Mouse (Mus musculus) layer of hippocampus, adult 11-12 months (tissue): Measurements from ENCODE around the gene Sh3kbp1.
A peak's percentile ranks its signal among the peaks of the same experiment; 100 is the strongest.

Source experiments
- DNase-seq: peaks from one replicate; pipeline ENCODE4 v3.0.0; 2022; ENCODE audit warnings: low spot score

The Sh3kbp1 gene

GRCm38 (mm10) chrX:159744620-159745019 lies 117.5 kb downstream of the Sh3kbp1 start:
- DNase-seq, result no peak

GRCm38 (mm10) chrX:159751834-159752233 lies 124.8 kb downstream of the Sh3kbp1 start:
- peak; percentile 30 for DNase-seq

GRCm38 (mm10) chrX:159756261-159756660 lies 129.2 kb downstream of the Sh3kbp1 start:
- DNase-seq, result no peak

GRCm38 (mm10) chrX:159756901-159757821 lies 130.1 kb downstream of the Sh3kbp1 start:
- no peak for DNase-seq

GRCm38 (mm10) chrX:159757854-159758540 lies 130.9 kb downstream of the Sh3kbp1 start:
- DNase-seq, result no peak

- DNase-seq, result no peak
Observed at GRCm38 (mm10) chrX:159763801-159764200, 136.7 kb downstream of the Sh3kbp1 start.

DNA sequence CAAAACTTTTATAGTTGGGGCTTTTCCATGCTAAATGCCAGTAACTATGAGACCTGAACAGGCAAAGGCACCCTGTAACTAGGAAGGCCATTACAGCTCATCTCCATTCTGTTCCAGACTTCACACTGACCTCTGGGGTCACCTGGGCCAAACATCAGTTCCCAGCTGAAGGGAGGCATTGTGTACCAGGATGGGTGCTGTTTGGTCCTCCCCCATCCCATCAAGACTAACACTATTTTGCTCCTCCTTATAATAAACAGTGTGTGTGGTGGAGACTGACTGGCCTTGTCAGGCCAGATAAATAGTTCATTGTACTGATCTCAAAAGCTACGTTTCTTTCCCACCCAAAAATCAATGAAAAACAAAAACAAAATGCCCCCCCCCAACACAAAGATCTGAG lies 138.8 kb downstream of the Sh3kbp1 start:
- no peak for DNase-seq

DNA sequence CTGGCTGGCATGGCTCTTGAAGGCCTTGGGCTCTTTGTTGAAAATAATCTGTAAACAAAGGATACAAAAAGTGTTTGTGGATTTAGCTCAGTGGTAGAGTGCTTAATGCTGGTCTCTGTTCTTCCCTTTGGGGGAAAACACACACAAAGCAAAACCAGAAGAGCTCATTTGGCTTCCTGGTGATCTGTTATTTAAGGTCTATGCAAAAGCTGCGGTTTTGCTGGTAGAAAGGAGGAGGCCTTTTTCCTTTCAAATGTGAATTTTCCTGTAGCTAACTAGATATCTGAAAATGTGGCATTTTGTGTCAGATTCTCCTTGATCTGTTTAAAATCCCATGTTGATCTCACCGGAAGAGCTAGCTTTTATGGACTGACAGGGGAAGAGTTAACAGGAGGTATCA lies 141.9 kb downstream of the Sh3kbp1 start:
- no peak for DNase-seq

DNA sequence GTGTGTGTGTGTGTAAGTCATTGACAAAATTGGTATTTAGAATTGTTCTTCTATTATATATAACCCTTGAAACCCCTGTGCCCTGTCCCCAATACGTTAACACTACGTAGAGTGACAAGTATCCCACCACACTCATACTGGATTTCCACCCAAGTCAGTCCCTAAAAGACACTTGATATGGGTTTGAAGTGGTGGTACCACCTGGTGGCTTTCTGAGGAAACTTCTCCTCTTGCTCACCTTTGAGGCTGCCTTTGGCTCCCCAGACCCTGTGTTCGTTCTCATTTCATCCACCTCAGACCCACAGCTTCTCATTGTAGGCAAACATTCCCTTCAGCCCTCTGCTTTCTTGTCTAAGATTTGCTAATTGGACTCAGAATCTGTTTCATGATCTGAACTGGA lies 142.7 kb downstream of the Sh3kbp1 start:
- no peak for DNase-seq

DNA sequence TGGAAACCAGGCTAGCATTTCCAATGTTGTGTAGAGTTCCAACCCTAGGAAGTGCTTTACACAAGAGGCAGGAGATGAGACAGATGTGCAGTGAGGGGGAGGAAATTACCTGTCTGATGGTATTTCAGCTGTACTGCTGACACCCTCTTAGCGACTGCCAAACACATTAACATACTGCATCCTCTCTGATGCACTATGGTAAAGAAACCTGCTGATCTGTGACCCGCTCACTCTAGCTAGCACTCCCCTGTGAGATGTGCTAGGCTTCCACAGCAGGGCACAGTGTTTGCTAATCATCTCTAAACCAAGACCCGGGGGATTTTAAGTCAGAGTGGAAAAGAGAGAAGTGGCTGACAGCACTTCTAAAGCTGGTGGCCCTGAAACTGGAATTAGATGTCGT lies 145.1 kb downstream of the Sh3kbp1 start:
- no peak for DNase-seq

DNA sequence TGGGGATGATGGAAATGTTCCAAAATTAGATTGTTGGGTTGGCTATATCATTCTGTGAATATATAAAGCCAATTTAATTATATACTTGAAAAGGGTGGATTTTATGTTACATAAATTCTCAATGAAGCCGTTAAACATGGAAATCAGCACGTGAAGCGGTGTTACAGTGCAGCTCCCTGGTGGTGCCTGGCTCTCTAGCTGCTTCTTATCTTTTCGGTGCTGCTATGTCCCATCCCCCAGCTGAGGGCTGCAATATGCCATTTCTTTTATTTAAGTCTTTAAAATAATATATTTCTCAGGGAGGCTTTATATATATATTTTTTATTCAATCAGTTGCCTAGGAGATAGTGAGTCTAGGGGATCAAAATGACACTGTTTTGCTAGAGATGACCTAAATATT lies 148.0 kb downstream of the Sh3kbp1 start:
- DNase-seq, result no peak

- no peak for DNase-seq
Observed at GRCm38 (mm10) chrX:159778787-159779186, 151.7 kb downstream of the Sh3kbp1 start.

- no peak for DNase-seq
Observed at GRCm38 (mm10) chrX:159790516-159790915, 163.4 kb downstream of the Sh3kbp1 start.

- no peak for DNase-seq
Observed at GRCm38 (mm10) chrX:159795603-159796002, 168.5 kb downstream of the Sh3kbp1 start.

GRCm38 (mm10) chrX:159804371-159804770 lies 177.3 kb downstream of the Sh3kbp1 start:
- DNase-seq, result no peak

GRCm38 (mm10) chrX:159809510-159809909 lies 182.4 kb downstream of the Sh3kbp1 start:
- DNase-seq, result no peak

GRCm38 (mm10) chrX:159810469-159810868 lies 183.4 kb downstream of the Sh3kbp1 start:
- DNase-seq, result no peak

GRCm38 (mm10) chrX:159817508-159817907 lies 190.4 kb downstream of the Sh3kbp1 start:
- no peak for DNase-seq

- no peak for DNase-seq
Observed at GRCm38 (mm10) chrX:159828135-159828534, 201.1 kb downstream of the Sh3kbp1 start.

GRCm38 (mm10) chrX:159829192-159829852 lies 202.2 kb downstream of the Sh3kbp1 start:
- peak; percentile 17 for DNase-seq

DNA sequence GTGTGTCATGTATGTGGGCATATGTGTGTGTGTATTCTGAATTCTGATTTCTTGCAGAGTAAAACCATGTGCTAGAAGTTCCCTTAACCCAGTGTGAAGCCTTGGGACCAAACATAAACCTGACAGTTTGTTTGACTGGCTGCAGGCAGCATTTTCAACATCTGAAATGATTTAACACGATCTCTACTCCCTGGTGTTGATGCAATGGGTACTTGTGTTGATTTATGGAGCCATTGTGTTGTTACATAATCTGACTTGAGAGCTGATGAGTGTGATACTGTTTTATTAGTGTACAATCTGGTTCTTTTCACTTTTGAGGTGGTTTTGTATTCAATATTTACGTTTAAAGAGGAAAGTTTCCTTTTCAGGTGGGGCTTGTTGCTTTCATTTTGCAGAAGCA lies 204.1 kb downstream of the Sh3kbp1 start:
- no peak for DNase-seq

GRCm38 (mm10) chrX:159835239-159835638 lies 208.2 kb downstream of the Sh3kbp1 start:
- DNase-seq, result no peak

GRCm38 (mm10) chrX:159837379-159837778 lies 210.3 kb downstream of the Sh3kbp1 start:
- peak; percentile 60 for DNase-seq
